Mouse (Mus musculus): ENCODE measurements around the gene Trappc4.
A peak's percentile ranks its signal among the peaks of the same experiment; 100 is the strongest.
"Not testable (repeated sequence)": the region's sequence is repeated elsewhere in the genome, so short reads cannot be mapped to it uniquely, and the experiment has no call there.

Trappc4 gene

GRCm38 (mm10) chr9:44408693-44409092 lies 1.3 kb upstream of the Trappc4 start:
- peak in 1 of 2 experiments; percentile 35 for DNase-seq (ENCODE audit: inconsistent age in 2 of 2, low spot score in 1 of 2)

- DNase-seq (ENCODE audit: inconsistent age in 2 of 2, low spot score in 1 of 2), result no peak
These were observed 325 bp upstream of the Trappc4 start for GRCm38 (mm10) chr9:44407752-44408097.

GRCm38 (mm10) chr9:44405011-44405410 lies 2.4 kb downstream of the Trappc4 start:
- DNase-seq (ENCODE audit: inconsistent age in 2 of 2, low spot score in 1 of 2), result no peak

GRCm38 (mm10) chr9:44401081-44401480 lies 6.3 kb downstream of the Trappc4 start:
- peak in 1 of 2 experiments; percentile 13 for DNase-seq (ENCODE audit: inconsistent age in 2 of 2, low spot score in 1 of 2)

GRCm38 (mm10) chr9:44399795-44400114 lies 7.6 kb downstream of the Trappc4 start:
- DNase-seq (ENCODE audit: inconsistent age in 2 of 2, low spot score in 1 of 2), result peak in 1 of 2 experiments; percentile 14

- no peak for DNase-seq (ENCODE audit: inconsistent age in 2 of 2, low spot score in 1 of 2)
These were observed 8.1 kb downstream of the Trappc4 start for GRCm38 (mm10) chr9:44399114-44399794.

- no peak for DNase-seq (ENCODE audit: inconsistent age in 2 of 2, low spot score in 1 of 2)
These were observed 8.8 kb downstream of the Trappc4 start for GRCm38 (mm10) chr9:44398551-44398950.

GRCm38 (mm10) chr9:44398087-44398486 lies 9.3 kb downstream of the Trappc4 start:
- DNase-seq (ENCODE audit: inconsistent age in 2 of 2, low spot score in 1 of 2), result no peak

GRCm38 (mm10) chr9:44396684-44397411 lies 10.6 kb downstream of the Trappc4 start, which contains the start of gene Slc37a4:
Gene Slc37a4 (plus strand): TSS chr9:44396852.
- DNase-seq (ENCODE audit: inconsistent age in 2 of 2, low spot score in 1 of 2), result peak; percentile 99

GRCm38 (mm10) chr9:44391466-44391865 lies 15.9 kb downstream of the Trappc4 start:
- peak; percentile 68 to 90 for DNase-seq (ENCODE audit: inconsistent age in 2 of 2, low spot score in 1 of 2)

GRCm38 (mm10) chr9:44389273-44389672 lies 18.1 kb downstream of the Trappc4 start:
- peak; percentile 38 to 75 for DNase-seq (ENCODE audit: inconsistent age in 2 of 2, low spot score in 1 of 2)

GRCm38 (mm10) chr9:44387221-44387620 lies 20.2 kb downstream of the Trappc4 start:
- no peak for DNase-seq (ENCODE audit: inconsistent age in 2 of 2, low spot score in 1 of 2)

GRCm38 (mm10) chr9:44384596-44384995 lies 22.8 kb downstream of the Trappc4 start:
- peak in 1 of 2 experiments; percentile 46 for DNase-seq (ENCODE audit: inconsistent age in 2 of 2, low spot score in 1 of 2)

- DNase-seq (ENCODE audit: inconsistent age in 2 of 2, low spot score in 1 of 2), result no peak
These were observed 27.5 kb downstream of the Trappc4 start for GRCm38 (mm10) chr9:44379862-44380261.

- DNase-seq (ENCODE audit: inconsistent age in 2 of 2, low spot score in 1 of 2), result peak; percentile 99 to 100
These were observed 28.2 kb downstream of the Trappc4 start, which contains the start of gene Hyou1 for GRCm38 (mm10) chr9:44379054-44379834. Gene Hyou1 (plus strand): TSS chr9:44379490.

GRCm38 (mm10) chr9:44378153-44378730 lies 29.2 kb downstream of the Trappc4 start:
- DNase-seq (ENCODE audit: inconsistent age in 2 of 2, low spot score in 1 of 2), result no peak

- not testable (repeated sequence) for DNase-seq (ENCODE audit: inconsistent age in 2 of 2, low spot score in 1 of 2)
These were observed 30.1 kb downstream of the Trappc4 start for GRCm38 (mm10) chr9:44377335-44377734.

GRCm38 (mm10) chr9:44376141-44376540 lies 31.3 kb downstream of the Trappc4 start:
- peak; percentile 53 to 89 for DNase-seq (ENCODE audit: inconsistent age in 2 of 2, low spot score in 1 of 2)

GRCm38 (mm10) chr9:44373386-44373785 lies 34.0 kb downstream of the Trappc4 start:
- peak in 1 of 2 experiments; percentile 68 for DNase-seq (ENCODE audit: inconsistent age in 2 of 2, low spot score in 1 of 2)

GRCm38 (mm10) chr9:44364480-44364879 lies 42.9 kb downstream of the Trappc4 start:
- peak in 1 of 2 experiments; percentile 63 for DNase-seq (ENCODE audit: inconsistent age in 2 of 2, low spot score in 1 of 2)

GRCm38 (mm10) chr9:44361931-44362330 lies 45.5 kb downstream of the Trappc4 start:
- DNase-seq (ENCODE audit: inconsistent age in 2 of 2, low spot score in 1 of 2), result not testable (repeated sequence)
